Mouse (Mus musculus) hindbrain, embryonic 11.5 days (tissue): ENCODE measurements at regions not wholly inside any gene's neighbourhood (a gene's known extent, or its start where the extent isn't known, plus 50 kb on each side); places are given as distances from the start of the nearest gene placed in this dataset.

Experiments
- ATAC-seq: fragments of 200-750 bp; cut with Nextera tagmentation; 2 replicates; pipeline ENCODE4 v1.8.0; 2017; ENCODE audit warnings: mild to moderate bottlenecking, moderate TSS enrichment, moderate library complexity; ENCODE audit not compliant: low FRiP score
- DNase-seq: peaks from one replicate; pipeline ENCODE4 v3.0.0-alpha.2; 2015; ENCODE audit warnings: low spot score
- H3K27ac ChIP-seq: fragments of 300-500 bp; sonication (generic); 2 replicates; pipeline ENCODE4 v1.5.1; 2014; ENCODE audit warnings: mild to moderate bottlenecking, low read depth, low read length
- H3K27me3 ChIP-seq: fragments of 300-500 bp; sonication (generic); 2 replicates; pipeline ENCODE4 v1.6.1; 2014; ENCODE audit warnings: mild to moderate bottlenecking, low read length, moderate library complexity, mixed read lengths; ENCODE audit not compliant: control insufficient read depth, insufficient read depth
- H3K36me3 ChIP-seq: fragments of 300-500 bp; sonication (generic); 2 replicates; pipeline ENCODE4 v1.6.1; 2014; ENCODE audit warnings: mild to moderate bottlenecking, low read length, moderate library complexity, mixed read lengths; ENCODE audit not compliant: control insufficient read depth, insufficient read depth
- H3K4me1 ChIP-seq: fragments of 300-500 bp; sonication (generic); replicated peaks from 2 replicates; pipeline ENCODE4 v1.6.1; 2014; ENCODE audit warnings: low read length, mixed read lengths; ENCODE audit not compliant: control insufficient read depth, insufficient read depth
- H3K4me2 ChIP-seq: fragments of 300-500 bp; sonication (generic); replicated peaks from 2 replicates; pipeline ENCODE4 v1.6.1; 2014; ENCODE audit warnings: mild to moderate bottlenecking, low read depth, low read length
- H3K4me3 ChIP-seq: fragments of 300-500 bp; sonication (generic); 2 replicates; pipeline ENCODE4 v1.5.1; 2014; ENCODE audit warnings: low read depth, low read length
- H3K9ac ChIP-seq: fragments of 300-500 bp; sonication (generic); 2 replicates; pipeline ENCODE4 v1.6.1; 2014; ENCODE audit warnings: low read depth, low read length
- H3K9me3 ChIP-seq: fragments of 300-500 bp; sonication (generic); 2 replicates; pipeline ENCODE4 v1.6.1; 2016; ENCODE audit warnings: low read length; ENCODE audit not compliant: control insufficient read depth
- WGBS: fragments of 180-500 bp; shearing (Covaris S2); extraction: QIAGEN DNeasy Blood & Tissue Kit; methylation state at CpG from one replicate; pipeline ENCODE4 v1.1.7; 2014; 5-methylcytosine and 5-hydroxymethylcytosine counted together

GRCm38 (mm10) chr16:30895021-30895420 lies 186.2 kb downstream of the Xxylt1 start:
- Histone ChIP-seq H3K36me3 (no peaks in the 10 kb centered on the region), H3K27me3 (no peaks in the 10 kb centered on the region), H3K4me1 (no peaks in the 10 kb centered on the region), H3K9me3 (no peaks in the 10 kb centered on the region), H3K4me3 (no peak overlapping the region), H3K9ac (no peak overlapping the region), H3K4me2 (no peak overlapping the region), H3K27ac (no peak overlapping the region)
- 76% methylated on average over 4 of the region's 4 CpGs for WGBS
- ATAC-seq (no peak), DNase-seq (no peak)

- Histone ChIP-seq H3K27ac (no peak overlapping the region), H3K4me1 (no peaks in the 10 kb centered on the region), H3K9me3 (no peaks in the 10 kb centered on the region), H3K36me3 (no peaks in the 10 kb centered on the region), H3K9ac (no peak overlapping the region), H3K4me3 (no peak overlapping the region), H3K27me3 (no peaks in the 10 kb centered on the region), H3K4me2 (no peak overlapping the region)
- 93% methylated on average over 3 of the region's 3 CpGs for WGBS
- ATAC-seq, result no peak
- DNase-seq, result no peak
Measured at GRCm38 (mm10) chr16:30897371-30897770, 183.9 kb downstream of the Xxylt1 start.

- Histone ChIP-seq H3K36me3 (no peaks in the 10 kb centered on the region), H3K27me3 (no peaks in the 10 kb centered on the region), H3K4me1 (no peaks in the 10 kb centered on the region), H3K4me3 (no peak overlapping the region), H3K27ac (no peak overlapping the region), H3K9me3 (peaks cover 4% of the 10 kb centered on the region; the same call in 1 of the 2 replicates), H3K9ac (no peak overlapping the region), H3K4me2 (no peak overlapping the region)
- no peak for ATAC-seq
- 79% methylated on average over 2 of the region's 2 CpGs for WGBS
- no peak for DNase-seq
Measured at GRCm38 (mm10) chr16:30900121-30900520, 181.1 kb downstream of the Xxylt1 start.

GRCm38 (mm10) chr16:30901309-30901708 lies 179.9 kb downstream of the Xxylt1 start:
- Histone ChIP-seq H3K4me1 (no peaks in the 10 kb centered on the region), H3K4me2 (no peak overlapping the region), H3K9ac (no peak overlapping the region), H3K9me3 (peaks cover 4% of the 10 kb centered on the region; the same call in 1 of the 2 replicates), H3K36me3 (no peaks in the 10 kb centered on the region), H3K27me3 (no peaks in the 10 kb centered on the region), H3K4me3 (no peak overlapping the region), H3K27ac (no peak overlapping the region)
- ATAC-seq, result no peak
- no peak for DNase-seq
